Comparison of ENCODE assay signal across 8 mouse cellular contexts in genomic region chr5:43354351-43354942, GRCm38 (mm10).
DNase-seq lines count a peak whose midpoint lies in the region; ATAC-seq and TF ChIP-seq lines count a peak whose summit lies in the region.

No protein-coding gene starts in this region.

- no peak overlapping the region for H3K4me3 ChIP-seq in cerebellum, adult 2 months (replicated peaks; ENCODE audit: insufficient read depth, low read depth, low read length)
- H3K4me3 ChIP-seq in liver, embryonic 16.5 days (ENCODE audit: low read depth, low read length), result peak overlapping the region; percentile 55
- H3K4me3 ChIP-seq in neural tube, embryonic 12.5 days, result no peak overlapping the region

- no peak for TF ChIP-seq CTCF in cerebellum, adult 2 months (IDR thresholded peaks at IDR 0.05; ENCODE audit: borderline replicate concordance, insufficient read depth, low read depth, low read length)

- H3K27me3 ChIP-seq in cerebellum, adult 2 months (ENCODE audit: control insufficient read depth, insufficient read depth, low read length), result no peaks in the 10 kb centered on the region
- H3K27me3 ChIP-seq in liver, embryonic 16.5 days (ENCODE audit: control insufficient read depth, insufficient read depth, low read depth, low read length), result no peaks in the 10 kb centered on the region
- no peaks in the 10 kb centered on the region for H3K27me3 ChIP-seq in neural tube, embryonic 12.5 days (replicated peaks)

- WGBS in cerebellum, adult 2 months, result 74% methylated on average over 14 of the region's 14 CpGs
- 30% methylated on average over 14 of the region's 14 CpGs for WGBS in liver, embryonic 16.5 days (ENCODE audit: insufficient replicate concordance)
- WGBS in neural tube, embryonic 12.5 days, result 46% methylated on average over 14 of the region's 14 CpGs

- DNase-seq in cerebellum, adult 2 months, result no peak
- no peak for DNase-seq in cerebellum, adult 11 months
- DNase-seq in adrenal gland, postnatal 14 days, result peak; percentile 54
- DNase-seq in thymus, postnatal 10 days (ENCODE audit: low spot score in 2 of 2), result no peak
- no peak for DNase-seq in adipocyte (ENCODE audit: low spot score)

- TF ChIP-seq POLR2A in cerebellum, adult 2 months (IDR thresholded peaks at IDR 0.05; ENCODE audit: borderline replicate concordance, insufficient read depth, low read length), result no peak

- no peaks in the 10 kb centered on the region for H3K9me3 ChIP-seq in liver, embryonic 16.5 days (replicated peaks; ENCODE audit: control insufficient read depth, low read length)
- no peaks in the 10 kb centered on the region for H3K9me3 ChIP-seq in neural tube, embryonic 12.5 days

- 0 out of 2 replicates have a peak overlapping the region, but pooled peaks have one; percentile 1 for H3K27ac ChIP-seq in cerebellum, adult 2 months (ENCODE audit: insufficient read depth, low read length)
- peak overlapping the region; percentile 80 for H3K27ac ChIP-seq in liver, embryonic 16.5 days (ENCODE audit: low read length)
- H3K27ac ChIP-seq in neural tube, embryonic 12.5 days, result no peak overlapping the region

- H3K4me1 ChIP-seq in cerebellum, adult 2 months (ENCODE audit: control insufficient read depth, insufficient read depth, low read length), result peaks cover 23% of the 10 kb centered on the region
- H3K4me1 ChIP-seq in liver, embryonic 16.5 days (ENCODE audit: control insufficient read depth, low read depth, low read length), result peaks cover 13% of the 10 kb centered on the region
- H3K4me1 ChIP-seq in neural tube, embryonic 12.5 days, result peaks cover 22% of the 10 kb centered on the region

- H3K9ac ChIP-seq in liver, embryonic 16.5 days (ENCODE audit: low read depth, low read length), result peak overlapping the region; percentile 54
- H3K9ac ChIP-seq in neural tube, embryonic 12.5 days, result no peak overlapping the region

- peak; percentile 12 to 47; a peak in 2 of 4 replicates for ATAC-seq in hematopoietic stem cell, adult 5-6 weeks (replicated peaks in 1 of 2; ENCODE audit: insufficient read depth in 1 of 2, low FRiP score in 2 of 2, low TSS enrichment in 1 of 2, low read depth in 1 of 2, poor library complexity in 2 of 2, severe bottlenecking in 2 of 2)
- peak; percentile 78 for ATAC-seq in liver, embryonic 16.5 days (ENCODE audit: low read depth)
- peak; percentile 4; the same call in 1 of the 2 replicates for ATAC-seq in neural tube, embryonic 12.5 days (ENCODE audit: low FRiP score, low read depth)

- H3K4me2 ChIP-seq in liver, embryonic 16.5 days (ENCODE audit: low read depth, low read length), result peak overlapping the region; percentile 75
- peak overlapping the region; percentile 59 for H3K4me2 ChIP-seq in neural tube, embryonic 12.5 days (replicated peaks)

- no peaks in the 10 kb centered on the region for H3K36me3 ChIP-seq in liver, embryonic 16.5 days (ENCODE audit: control insufficient read depth, insufficient read depth)
- no peaks in the 10 kb centered on the region for H3K36me3 ChIP-seq in neural tube, embryonic 12.5 days

Comparison
In these comparisons a context has a peak if more than half of its experiments do, and no peak if none do; other contexts are left out.
1. ATAC-seq: peak in every context shown above with its lines; median percentile 78 in liver, embryonic 16.5 days; 30 in hematopoietic stem cell, adult 5-6 weeks; 4 in neural tube, embryonic 12.5 days.